Mouse (Mus musculus): ENCODE measurements at regions not wholly inside any gene's neighbourhood (a gene's known extent, or its start where the extent isn't known, plus 50 kb on each side); places are given as distances from the start of the nearest gene placed in this dataset.

DNA sequence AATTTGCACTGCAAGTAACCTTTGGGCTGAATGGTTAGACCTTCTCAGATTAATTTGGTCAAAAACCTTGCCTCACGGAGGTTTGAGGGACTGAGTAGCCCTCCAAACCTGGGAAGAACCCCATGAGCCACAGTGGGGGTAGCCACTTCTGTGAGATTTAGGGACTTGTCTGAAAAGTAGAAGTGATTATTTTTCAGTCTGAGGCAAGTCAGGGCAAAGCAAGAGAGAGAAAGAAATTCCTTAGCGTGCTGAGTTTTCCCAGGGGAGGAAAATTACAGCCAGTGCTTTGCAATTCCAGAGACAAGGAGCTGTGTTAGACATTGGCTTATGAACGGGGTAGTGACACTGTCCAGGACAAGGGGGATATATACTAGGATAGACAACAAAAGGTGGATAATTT lies 1962.1 kb upstream of the Lrrc6 start:
- 61% methylated on average over 3 of the region's 3 CpGs for WGBS
- DNase-seq, result no peak
- no peak for TF ChIP-seq CTCF (IDR thresholded peaks at IDR 0.05; ENCODE audit: low read depth)

DNA sequence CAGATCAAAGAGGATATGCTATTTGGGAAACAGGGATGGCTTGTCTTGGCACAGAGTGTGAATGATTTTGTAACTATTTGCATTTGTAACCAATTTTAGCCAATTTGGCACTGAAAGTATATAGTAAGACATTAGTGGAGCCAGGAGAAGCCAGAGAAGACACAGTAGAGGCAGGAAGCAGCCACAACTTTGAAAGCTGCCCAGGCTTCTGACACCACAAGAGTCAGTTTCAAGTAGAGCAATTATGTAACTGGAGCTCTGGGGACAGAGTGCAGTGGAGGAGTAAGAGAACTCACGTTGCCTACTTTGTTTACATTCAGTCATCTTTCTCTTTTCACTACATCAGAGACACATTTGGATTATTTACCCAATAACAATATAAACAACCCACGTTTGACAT lies 1956.5 kb upstream of the Lrrc6 start:
- H3K4me1 ChIP-seq (ENCODE audit: insufficient read depth), result 0 out of 2 replicates have a peak, but pooled peaks cover under 1% of the 10 kb centered on the region
- no peak overlapping the region for H3K4me3 ChIP-seq (ENCODE audit: low read depth, low read length)
- H3K27ac ChIP-seq (ENCODE audit: low read depth, low read length), result no peak overlapping the region
- H3K4me2 ChIP-seq (ENCODE audit: low read depth), result no peak overlapping the region
- 59% methylated on average over 2 of the region's 2 CpGs for WGBS
- H3K9ac ChIP-seq, result no peak overlapping the region
- H3K36me3 ChIP-seq (ENCODE audit: insufficient read depth), result no peaks in the 10 kb centered on the region
- ATAC-seq (no peak), DNase-seq (no peak)
- H3K9me3 ChIP-seq (ENCODE audit: low read length), result no peaks in the 10 kb centered on the region
- H3K27me3 ChIP-seq (ENCODE audit: insufficient read depth, low read length), result no peaks in the 10 kb centered on the region
- TF ChIP-seq CTCF (IDR thresholded peaks at IDR 0.05; ENCODE audit: low read depth), result no peak

More for the DNA sequence above, 1962.1 kb upstream of the Lrrc6 start:
- Histone ChIP-seq H3K9me3 (ENCODE audit: low read length) (no peaks in the 10 kb centered on the region), H3K27ac (ENCODE audit: low read depth, low read length) (no peak overlapping the region), H3K36me3 (ENCODE audit: insufficient read depth) (no peaks in the 10 kb centered on the region), H3K9ac (no peak overlapping the region), H3K4me3 (ENCODE audit: low read depth, low read length) (no peak overlapping the region), H3K27me3 (ENCODE audit: insufficient read depth, low read length) (no peaks in the 10 kb centered on the region), H3K4me1 (ENCODE audit: insufficient read depth) (0 out of 2 replicates have a peak, but pooled peaks cover 4% of the 10 kb centered on the region), H3K4me2 (ENCODE audit: low read depth) (no peak overlapping the region)
- no peak for ATAC-seq

DNA sequence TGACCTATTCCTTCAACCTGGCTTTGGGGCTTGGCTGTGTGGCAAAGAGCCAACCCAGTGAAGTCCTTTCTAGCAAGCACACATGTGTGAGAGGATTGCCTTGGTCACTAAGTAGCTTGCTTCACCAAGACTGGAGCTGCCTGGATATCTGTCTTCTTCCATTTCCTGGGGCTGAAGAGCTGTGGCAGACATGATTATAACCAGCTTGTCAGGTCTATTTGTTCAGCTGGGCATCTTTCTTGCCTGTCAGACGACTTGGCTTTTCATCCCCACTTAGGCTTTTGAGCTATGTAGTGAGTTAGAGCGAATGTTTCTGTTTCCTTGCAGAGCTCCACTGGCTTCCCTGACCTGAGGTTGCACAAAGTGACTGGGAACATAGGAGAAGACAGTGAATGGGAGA lies 1951.3 kb upstream of the Lrrc6 start:
- no peaks in the 10 kb centered on the region for H3K27me3 ChIP-seq (ENCODE audit: insufficient read depth, low read length)
- H3K9me3 ChIP-seq (ENCODE audit: low read length), result no peaks in the 10 kb centered on the region
- no peak overlapping the region for H3K4me3 ChIP-seq (ENCODE audit: low read depth, low read length)
- H3K4me2 ChIP-seq (ENCODE audit: low read depth), result no peak overlapping the region
- no peak for ATAC-seq
- no peak for DNase-seq
- no peak overlapping the region for H3K9ac ChIP-seq
- WGBS, result 74% methylated on average over 2 of the region's 2 CpGs
- H3K36me3 ChIP-seq (ENCODE audit: insufficient read depth), result no peaks in the 10 kb centered on the region
- TF ChIP-seq CTCF (IDR thresholded peaks at IDR 0.05; ENCODE audit: low read depth), result no peak
- H3K4me1 ChIP-seq (ENCODE audit: insufficient read depth), result no peaks in the 10 kb centered on the region
- no peak overlapping the region for H3K27ac ChIP-seq (ENCODE audit: low read depth, low read length)

DNA sequence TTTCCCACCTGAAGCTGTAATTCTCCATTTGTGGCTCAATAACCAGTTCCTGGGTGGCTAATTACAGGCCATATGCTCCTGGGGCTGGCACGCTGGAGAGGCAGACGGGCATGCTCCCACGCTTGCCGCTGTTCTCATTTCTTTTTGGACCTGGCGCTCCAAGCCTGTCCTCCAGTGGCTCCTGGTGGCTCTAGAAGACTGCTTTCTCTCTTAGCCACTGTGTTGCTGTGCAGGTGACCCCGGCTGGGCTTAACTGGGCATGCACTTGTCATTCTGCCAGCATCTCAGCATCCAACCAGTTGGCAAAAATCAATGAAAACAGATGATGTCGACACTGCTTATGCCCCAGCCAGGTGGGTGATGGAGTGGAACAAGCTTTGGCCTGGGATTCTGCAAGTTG lies 1944.6 kb upstream of the Lrrc6 start:
- 69% methylated on average over 7 of the region's 7 CpGs for WGBS
- Histone ChIP-seq H3K4me1 (ENCODE audit: insufficient read depth) (no peaks in the 10 kb centered on the region), H3K36me3 (ENCODE audit: insufficient read depth) (no peaks in the 10 kb centered on the region), H3K9ac (no peak overlapping the region), H3K9me3 (ENCODE audit: low read length) (no peaks in the 10 kb centered on the region), H3K4me2 (ENCODE audit: low read depth) (no peak overlapping the region), H3K27me3 (ENCODE audit: insufficient read depth, low read length) (no peaks in the 10 kb centered on the region), H3K27ac (ENCODE audit: low read depth, low read length) (no peak overlapping the region), H3K4me3 (ENCODE audit: low read depth, low read length) (no peak overlapping the region)
- no peak for ATAC-seq
- peak; percentile 32 for DNase-seq
- TF ChIP-seq CTCF (IDR thresholded peaks at IDR 0.05; ENCODE audit: low read depth), result no peak

DNA sequence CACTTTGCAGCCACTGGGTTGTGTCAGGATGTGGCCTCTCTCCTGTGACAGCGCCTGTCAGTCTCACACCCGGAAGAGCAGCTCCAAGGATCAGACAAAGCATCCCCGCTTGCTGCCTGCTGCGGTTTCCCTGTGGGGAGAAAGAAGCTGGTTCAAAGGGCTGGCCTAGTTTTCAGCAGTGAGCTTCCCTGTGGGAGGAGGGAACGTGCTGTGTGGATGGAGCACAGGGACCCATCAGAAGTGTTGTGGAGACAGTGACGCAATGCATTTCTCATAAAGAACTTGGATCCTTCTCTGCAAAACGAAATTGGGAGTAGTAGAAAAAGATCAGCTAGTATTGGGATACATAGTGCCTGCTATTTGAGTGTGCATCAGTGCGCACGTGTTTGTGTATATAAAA lies 1939.9 kb upstream of the Lrrc6 start:
- DNase-seq (no peak), ATAC-seq (no peak)
- Histone ChIP-seq H3K4me1 (ENCODE audit: insufficient read depth) (no peaks in the 10 kb centered on the region), H3K4me3 (ENCODE audit: low read depth, low read length) (no peak overlapping the region), H3K36me3 (ENCODE audit: insufficient read depth) (no peaks in the 10 kb centered on the region), H3K9ac (no peak overlapping the region), H3K4me2 (ENCODE audit: low read depth) (no peak overlapping the region), H3K9me3 (ENCODE audit: low read length) (no peaks in the 10 kb centered on the region), H3K27ac (ENCODE audit: low read depth, low read length) (no peak overlapping the region), H3K27me3 (ENCODE audit: insufficient read depth, low read length) (no peaks in the 10 kb centered on the region)
- TF ChIP-seq CTCF (IDR thresholded peaks at IDR 0.05; ENCODE audit: low read depth), result no peak
- 55% methylated on average over 9 of the region's 9 CpGs for WGBS

DNA sequence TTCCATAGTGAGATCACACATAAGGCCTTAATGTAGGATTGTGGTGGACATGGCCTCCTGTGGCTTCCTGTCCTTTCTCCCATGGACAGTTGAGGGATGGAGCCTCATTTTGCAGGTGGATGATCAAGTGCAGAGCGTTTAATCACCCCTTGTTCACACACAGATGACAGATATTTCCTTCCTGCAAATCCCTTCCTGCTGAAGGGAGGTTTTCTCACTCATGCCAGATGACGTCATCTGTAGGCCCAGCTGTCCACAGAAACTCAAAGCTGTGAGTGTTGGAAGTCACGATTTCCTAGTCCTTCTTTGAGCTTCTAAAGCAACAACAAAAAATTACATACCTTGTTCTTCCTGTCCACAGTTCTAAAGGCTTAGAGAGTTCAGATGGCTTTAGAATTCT lies 1935.3 kb upstream of the Lrrc6 start:
- H3K4me2 ChIP-seq (ENCODE audit: low read depth), result no peak overlapping the region
- H3K27ac ChIP-seq (ENCODE audit: low read depth, low read length), result no peak overlapping the region
- no peaks in the 10 kb centered on the region for H3K9me3 ChIP-seq (ENCODE audit: low read length)
- no peaks in the 10 kb centered on the region for H3K36me3 ChIP-seq (ENCODE audit: insufficient read depth)
- WGBS, result 47% methylated on average over 3 of the region's 3 CpGs
- no peak for TF ChIP-seq CTCF (IDR thresholded peaks at IDR 0.05; ENCODE audit: low read depth)
- no peak for ATAC-seq
- no peak for DNase-seq
- no peaks in the 10 kb centered on the region for H3K27me3 ChIP-seq (ENCODE audit: insufficient read depth, low read length)
- no peak overlapping the region for H3K4me3 ChIP-seq (ENCODE audit: low read depth, low read length)
- H3K9ac ChIP-seq, result no peak overlapping the region
- H3K4me1 ChIP-seq (ENCODE audit: insufficient read depth), result no peaks in the 10 kb centered on the region

DNA sequence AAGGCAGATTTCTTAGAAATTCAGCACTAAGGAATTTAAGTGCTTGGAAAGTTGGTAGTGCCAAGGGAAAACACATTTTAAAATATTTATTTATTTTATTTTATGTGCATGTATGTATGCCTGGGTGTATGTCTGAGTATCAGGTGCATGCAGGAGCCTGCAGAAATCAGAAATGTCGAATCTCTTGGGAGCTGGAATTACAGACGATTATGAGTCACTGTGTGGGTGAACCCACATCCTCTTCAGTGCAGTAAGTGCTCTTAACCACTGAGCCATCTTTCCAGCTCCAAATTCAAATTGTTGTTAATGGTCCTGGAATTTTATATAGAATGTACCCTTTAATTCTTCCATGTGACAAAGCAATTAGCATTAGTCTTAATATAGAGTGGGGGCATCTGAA lies 1930.5 kb upstream of the Lrrc6 start:
- no peak for DNase-seq
- no peak for TF ChIP-seq CTCF (IDR thresholded peaks at IDR 0.05; ENCODE audit: low read depth)
- no peak for ATAC-seq
- H3K4me2 ChIP-seq (ENCODE audit: low read depth), result no peak overlapping the region
- no peaks in the 10 kb centered on the region for H3K27me3 ChIP-seq (ENCODE audit: insufficient read depth, low read length)
- 76% methylated on average over 2 of the region's 2 CpGs for WGBS
- no peak overlapping the region for H3K4me3 ChIP-seq (ENCODE audit: low read depth, low read length)
- H3K4me1 ChIP-seq (ENCODE audit: insufficient read depth), result no peaks in the 10 kb centered on the region
- no peaks in the 10 kb centered on the region for H3K9me3 ChIP-seq (ENCODE audit: low read length)
- H3K9ac ChIP-seq, result no peak overlapping the region
- no peak overlapping the region for H3K27ac ChIP-seq (ENCODE audit: low read depth, low read length)
- no peaks in the 10 kb centered on the region for H3K36me3 ChIP-seq (ENCODE audit: insufficient read depth)

DNA sequence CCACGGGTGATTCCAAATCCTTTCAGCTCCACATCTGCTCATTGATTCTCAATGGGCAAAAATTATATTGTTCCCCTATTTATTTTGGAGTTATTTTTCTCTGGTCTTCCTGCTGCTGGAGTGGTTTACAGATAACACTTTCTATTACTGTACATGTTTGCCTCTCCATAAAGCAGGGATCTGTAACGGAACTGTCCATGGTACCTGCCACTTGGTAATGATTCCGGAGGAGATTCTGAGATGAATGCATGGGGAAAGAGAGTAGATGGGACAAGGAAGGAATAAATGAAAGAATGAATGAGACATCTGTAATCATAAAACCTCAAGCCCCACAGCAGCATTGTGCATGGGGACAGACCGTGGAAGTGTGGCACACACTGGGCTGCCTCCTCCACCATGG lies 1929.8 kb upstream of the Lrrc6 start:
- Histone ChIP-seq H3K9me3 (ENCODE audit: low read length) (no peaks in the 10 kb centered on the region), H3K27ac (ENCODE audit: low read depth, low read length) (no peak overlapping the region), H3K27me3 (ENCODE audit: insufficient read depth, low read length) (no peaks in the 10 kb centered on the region), H3K4me3 (ENCODE audit: low read depth, low read length) (no peak overlapping the region), H3K4me2 (ENCODE audit: low read depth) (no peak overlapping the region), H3K4me1 (ENCODE audit: insufficient read depth) (no peaks in the 10 kb centered on the region), H3K9ac (no peak overlapping the region), H3K36me3 (ENCODE audit: insufficient read depth) (no peaks in the 10 kb centered on the region)
- TF ChIP-seq CTCF (IDR thresholded peaks at IDR 0.05; ENCODE audit: low read depth), result no peak
- ATAC-seq, result no peak
- no peak for DNase-seq
- 76% methylated on average over 4 of the region's 4 CpGs for WGBS
